Mouse (Mus musculus) midbrain, embryonic 11.5 days (tissue): ENCODE measurements around the gene Gm21731. TPM values are rescaled to one million over a fixed set of nuclear protein-coding genes. Genes with fewer than 3 reads are reported as not detected.
"Not testable (repeated sequence)": the region's sequence is repeated elsewhere in the genome, so short reads cannot be mapped to it uniquely, and the experiment has no call there.

ENCODE experiments used
- ATAC-seq: fragments of 200-750 bp; cut with Nextera tagmentation; 2 replicates; pipeline ENCODE4 v1.8.0; 2017; ENCODE audit warnings: moderate TSS enrichment, moderate library complexity; ENCODE audit not compliant: low FRiP score
- DNase-seq: peaks from one replicate; pipeline ENCODE4 v3.0.0; 2015; ENCODE audit warnings: low spot score; ENCODE audit errors: missing footprints
- H3K27ac ChIP-seq: fragments of 300-500 bp; sonication (generic); 2 replicates; pipeline ENCODE4 v1.5.1; 2014; ENCODE audit warnings: low read depth, low read length
- H3K27me3 ChIP-seq: fragments of 300-500 bp; sonication (generic); 2 replicates; pipeline ENCODE4 v1.6.1; 2014; ENCODE audit warnings: mild to moderate bottlenecking, low read length, moderate library complexity, mixed read lengths; ENCODE audit not compliant: control insufficient read depth, insufficient read depth
- H3K36me3 ChIP-seq: fragments of 300-500 bp; sonication (generic); 2 replicates; pipeline ENCODE4 v1.6.1; 2014; ENCODE audit warnings: mild to moderate bottlenecking, low read length, moderate library complexity, mixed read lengths; ENCODE audit not compliant: control insufficient read depth, insufficient read depth
- H3K4me1 ChIP-seq: fragments of 300-500 bp; sonication (generic); 2 replicates; pipeline ENCODE4 v1.6.1; 2014; ENCODE audit warnings: low read length; ENCODE audit not compliant: control insufficient read depth, insufficient read depth
- H3K4me2 ChIP-seq: fragments of 300-500 bp; sonication (generic); 2 replicates; pipeline ENCODE4 v1.6.1; 2014; ENCODE audit warnings: mild to moderate bottlenecking, moderate library complexity
- H3K4me3 ChIP-seq: fragments of 300-500 bp; sonication (generic); 2 replicates; pipeline ENCODE4 v1.5.1; 2014; ENCODE audit warnings: low read depth, low read length
- H3K9ac ChIP-seq: fragments of 300-500 bp; sonication (generic); 2 replicates; pipeline ENCODE4 v1.6.1; 2014; ENCODE audit warnings: low read length
- H3K9me3 ChIP-seq: fragments of 300-500 bp; sonication (generic); 2 replicates; pipeline ENCODE4 v1.6.1; 2016; ENCODE audit warnings: low read length; ENCODE audit not compliant: control insufficient read depth
- WGBS: fragments of 180-500 bp; shearing (Covaris S2); extraction: QIAGEN DNeasy Blood & Tissue Kit; methylation state at CpG from one replicate; pipeline ENCODE4 v1.1.7; 2014; 5-methylcytosine and 5-hydroxymethylcytosine counted together
- polyA plus RNA-seq: library from polyadenylated mRNA; unstranded; fragments of >200 nt; fragmentation: Nextera tagmentation; extraction: Ambion mirVana; gene quantifications from 2 replicates; pipeline ENCODE4 v1.2.1, GENCODE M21; 2014

Gm21731 gene
- polyA plus RNA-seq, 1 experiment from 2014 or later = not detected

DNA sequence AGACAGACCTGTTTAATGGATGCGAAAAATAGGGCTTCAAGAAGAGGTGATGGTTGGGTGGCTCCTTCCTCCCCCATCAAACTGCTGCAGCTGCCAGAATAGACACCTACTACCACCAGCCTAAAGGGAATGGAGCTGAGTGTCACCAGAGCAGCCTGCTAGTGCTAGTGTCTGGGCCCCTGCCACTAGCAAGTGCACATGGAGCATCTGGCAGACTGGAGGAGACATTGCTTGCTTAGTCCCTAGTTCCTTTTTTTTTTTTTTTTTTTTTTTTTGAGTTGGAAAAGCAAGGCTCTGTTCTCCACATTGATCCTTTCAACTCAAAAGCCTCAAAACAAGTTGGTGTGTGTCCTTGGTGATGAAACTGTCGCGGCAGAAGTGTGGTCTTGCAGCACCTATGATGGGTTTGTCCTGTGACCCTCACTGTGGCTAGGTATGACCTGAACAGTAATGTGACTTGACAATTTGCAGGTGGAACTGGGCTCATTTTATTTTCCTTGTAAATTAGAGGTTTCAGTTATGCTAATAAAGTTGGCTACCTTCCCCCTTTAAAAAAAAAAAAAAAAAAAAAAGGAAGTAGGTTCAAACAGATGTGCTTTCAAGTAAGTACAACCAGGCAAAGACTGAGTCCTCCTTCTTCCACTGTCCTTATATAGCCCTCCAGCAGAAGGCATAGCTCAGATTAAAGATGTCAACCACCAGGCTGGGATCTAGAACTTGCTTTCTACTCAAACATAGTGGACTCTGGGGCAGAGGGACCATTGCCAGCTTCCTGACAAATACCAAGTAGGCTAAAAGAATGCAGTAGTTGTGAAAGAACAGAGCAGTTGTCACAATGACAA lies 20.1 kb downstream of the Gm21731 start:
- H3K4me3 ChIP-seq, H3K4me1 ChIP-seq, H3K27ac ChIP-seq, H3K9ac ChIP-seq, H3K4me2 ChIP-seq, DNase-seq, H3K9me3 ChIP-seq, H3K36me3 ChIP-seq, ATAC-seq, H3K27me3 ChIP-seq: not testable (repeated sequence)
- 89% methylated on average over 3 of the region's 3 CpGs for WGBS

DNA sequence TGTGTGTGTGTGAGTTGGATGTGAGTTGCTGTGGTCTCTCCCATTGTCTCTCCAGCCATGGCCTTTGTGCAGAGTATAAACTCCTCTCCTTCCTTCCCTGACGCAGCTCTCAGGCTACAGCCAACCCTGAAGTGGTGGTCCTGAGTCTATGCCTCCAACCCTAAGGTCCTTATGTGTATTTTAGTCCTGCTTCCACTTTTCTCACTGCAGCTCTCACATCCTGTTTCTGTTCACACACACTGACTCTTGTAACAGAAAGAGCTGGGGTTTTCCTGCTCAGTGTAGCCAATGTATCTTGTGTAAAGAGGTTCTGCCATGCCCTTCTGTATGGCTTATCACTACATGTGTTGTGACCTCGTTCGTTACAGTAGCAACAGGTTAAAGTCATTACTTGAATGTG lies 20.8 kb downstream of the Gm21731 start:
- 74% methylated on average over 3 of the region's 3 CpGs for WGBS
- H3K36me3 ChIP-seq, H3K4me1 ChIP-seq, ATAC-seq, H3K9ac ChIP-seq, H3K4me3 ChIP-seq, DNase-seq, H3K9me3 ChIP-seq, H3K27me3 ChIP-seq, H3K4me2 ChIP-seq, H3K27ac ChIP-seq: not testable (repeated sequence)

DNA sequence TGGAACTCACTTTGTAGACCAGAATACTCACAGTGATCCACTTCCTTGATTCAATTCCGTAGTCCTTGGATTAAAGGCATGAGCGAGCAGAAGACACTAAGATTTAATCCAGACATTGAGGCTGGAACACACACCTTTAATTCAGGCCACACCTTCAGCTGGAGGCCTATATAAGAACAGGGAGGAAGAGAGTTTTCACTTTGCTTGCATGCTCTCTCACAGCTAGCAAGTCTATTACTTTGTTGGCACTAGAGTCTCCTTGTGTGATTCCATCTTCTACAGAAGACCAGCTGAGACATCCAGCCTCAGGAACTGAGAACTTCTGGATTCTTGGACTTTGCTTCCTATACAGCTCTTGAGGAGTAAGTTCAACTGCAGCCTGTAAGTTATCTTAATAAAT lies 24.0 kb downstream of the Gm21731 start, which contains the start of gene AF067061:
Gene AF067061, plus strand, starts transcription at position 245 of the 400 bp plus-strand sequence.
- H3K9ac ChIP-seq, H3K27ac ChIP-seq, ATAC-seq, H3K4me1 ChIP-seq, H3K4me2 ChIP-seq, H3K9me3 ChIP-seq, H3K4me3 ChIP-seq, H3K36me3 ChIP-seq, H3K27me3 ChIP-seq, DNase-seq: not testable (repeated sequence)
- 94% methylated on average over 2 of the region's 2 CpGs for WGBS

DNA sequence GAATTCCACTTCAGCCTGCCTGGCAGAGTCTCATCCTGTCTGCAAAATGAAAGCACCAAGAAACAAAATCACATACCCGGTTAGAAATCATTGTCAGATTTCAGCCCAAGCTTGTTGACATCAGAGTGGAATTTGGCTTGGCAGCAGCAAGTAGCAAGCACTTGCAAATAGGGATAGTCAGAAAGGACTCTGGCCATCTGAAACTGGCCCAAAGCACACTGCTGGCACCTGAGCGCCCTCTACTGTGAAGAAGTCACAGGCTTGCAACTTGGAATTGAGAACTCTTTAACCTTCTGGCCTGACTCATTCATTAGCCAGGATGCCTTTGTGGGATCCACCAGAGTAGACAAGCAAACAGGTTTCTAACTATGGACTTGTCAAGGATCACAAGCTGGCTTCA lies 38.9 kb downstream of the Gm21731 start:
- ATAC-seq, H3K4me1 ChIP-seq, H3K27ac ChIP-seq, H3K36me3 ChIP-seq, H3K27me3 ChIP-seq, H3K4me3 ChIP-seq, DNase-seq, H3K9ac ChIP-seq, H3K4me2 ChIP-seq, H3K9me3 ChIP-seq: not testable (repeated sequence)
- 22% methylated on average over 2 of the region's 2 CpGs for WGBS

DNA sequence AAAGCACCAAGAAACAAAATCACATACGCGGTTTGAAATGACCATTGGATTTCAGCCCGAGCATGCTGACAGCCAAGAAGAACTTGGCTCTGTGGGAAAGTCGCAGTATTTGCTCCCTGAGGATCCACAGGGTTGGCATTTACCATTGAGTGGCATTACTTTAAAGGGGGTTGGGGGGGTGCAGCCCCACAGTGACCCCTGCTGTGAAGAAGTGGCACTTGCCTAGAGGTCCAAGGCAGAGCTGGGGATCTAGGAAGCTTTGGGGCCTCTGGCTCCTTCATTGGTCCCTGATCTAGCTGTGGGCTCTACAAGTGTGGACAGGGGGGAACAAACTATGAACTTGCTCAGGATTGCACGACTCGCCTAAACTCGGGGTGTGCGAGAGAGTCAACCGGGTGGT lies 39.9 kb downstream of the Gm21731 start:
- WGBS = 91% methylated on average over 9 of the region's 9 CpGs
- H3K4me1 ChIP-seq = no peaks in the 10 kb centered on the region
- H3K9me3 ChIP-seq = no peaks in the 10 kb centered on the region
- H3K27ac ChIP-seq = no peak overlapping the region
- no peaks in the 10 kb centered on the region for H3K36me3 ChIP-seq
- no peak overlapping the region for H3K4me3 ChIP-seq
- no peak overlapping the region for H3K9ac ChIP-seq
- ATAC-seq (no peak), DNase-seq (no peak)
- H3K4me2 ChIP-seq = no peak overlapping the region
- H3K27me3 ChIP-seq = no peaks in the 10 kb centered on the region

Other genes starting within 250 kb of the Gm21731 start
- gene Gm36079, start 212.1 kb upstream of the Gm21731 start, polyA plus RNA-seq = not detected in 2 replicates
- not detected in 2 replicates for gene Gm21188, start 186.9 kb upstream of the Gm21731 start, polyA plus RNA-seq
- not detected in 2 replicates for gene Gm20767, start 98.9 kb upstream of the Gm21731 start, polyA plus RNA-seq
- not detected in 2 replicates for gene Gm21818, start 66.7 kb upstream of the Gm21731 start, polyA plus RNA-seq
- gene Gm21762, start 23.2 kb upstream of the Gm21731 start, polyA plus RNA-seq = not detected in 2 replicates
- not detected in 2 replicates for gene AF067061, start 24.0 kb downstream of the Gm21731 start, polyA plus RNA-seq
- 0.26 TPM in 1 of 2 replicates, not detected in the other for gene BC147527, start 61.3 kb downstream of the Gm21731 start, polyA plus RNA-seq
- gene Tcstv3, start 77.8 kb downstream of the Gm21731 start, polyA plus RNA-seq = not detected in 2 replicates